Mouse (Mus musculus) liver, embryonic 13.5 days (tissue): ENCODE measurements around the gene Fibcd1. TPM values are rescaled to one million over a fixed set of nuclear protein-coding genes. Genes with fewer than 3 reads are reported as not detected.

Experiments
- ATAC-seq: fragments of 200-750 bp; cut with Nextera tagmentation; 2 replicates; pipeline ENCODE4 v1.8.0; 2017; ENCODE audit warnings: low read depth, mild to moderate bottlenecking, moderate number of reproducible peaks, moderate library complexity
- DNase-seq: peaks from one replicate; pipeline ENCODE4 v3.0.0; 2022
- H3K27ac ChIP-seq: fragments of 300-500 bp; sonication (generic); 2 replicates; pipeline ENCODE4 v1.5.1; 2015; ENCODE audit warnings: moderate library complexity, mild to moderate bottlenecking, inconsistent platforms
- H3K27me3 ChIP-seq: fragments of 300-500 bp; sonication (generic); 2 replicates; pipeline ENCODE4 v1.6.1; 2015; ENCODE audit warnings: mild to moderate bottlenecking, inconsistent platforms
- H3K36me3 ChIP-seq: fragments of 300-500 bp; sonication (generic); 2 replicates; pipeline ENCODE4 v1.6.1; 2015; ENCODE audit warnings: mild to moderate bottlenecking, inconsistent platforms
- H3K4me1 ChIP-seq: fragments of 300-500 bp; sonication (generic); replicated peaks from 2 replicates; pipeline ENCODE4 v1.6.1; 2015; ENCODE audit warnings: inconsistent platforms
- H3K4me2 ChIP-seq: fragments of 300-500 bp; sonication (generic); 2 replicates; pipeline ENCODE4 v1.6.1; 2015; ENCODE audit warnings: inconsistent platforms, mild to moderate bottlenecking, moderate library complexity
- H3K4me3 ChIP-seq: fragments of 300-500 bp; sonication (generic); replicated peaks from 2 replicates; pipeline ENCODE4 v1.5.1; 2015; ENCODE audit warnings: mild to moderate bottlenecking, inconsistent platforms
- H3K9ac ChIP-seq: fragments of 300-500 bp; sonication (generic); 2 replicates; pipeline ENCODE4 v1.6.1; 2015; ENCODE audit warnings: mild to moderate bottlenecking, inconsistent platforms
- H3K9me3 ChIP-seq: fragments of 300-500 bp; sonication (generic); replicated peaks from 2 replicates; pipeline ENCODE4 v1.6.1; 2016; ENCODE audit warnings: inconsistent platforms
- WGBS: fragments of 180-500 bp; shearing (Covaris S2); methylation state at CpG from one replicate; pipeline ENCODE4 v1.1.7; 2015; ENCODE audit not compliant: insufficient replicate concordance; 5-methylcytosine and 5-hydroxymethylcytosine counted together
- polyA plus RNA-seq: library from polyadenylated mRNA; unstranded; fragments of >200 nt; fragmentation: Nextera tagmentation; extraction: Ambion mirVana; gene quantifications from 2 replicates; pipeline ENCODE4 v1.2.1, GENCODE M21; 2015

Gene Fibcd1
- polyA plus RNA-seq, 1 experiment from 2014 or later = 0.03 TPM

DNA sequence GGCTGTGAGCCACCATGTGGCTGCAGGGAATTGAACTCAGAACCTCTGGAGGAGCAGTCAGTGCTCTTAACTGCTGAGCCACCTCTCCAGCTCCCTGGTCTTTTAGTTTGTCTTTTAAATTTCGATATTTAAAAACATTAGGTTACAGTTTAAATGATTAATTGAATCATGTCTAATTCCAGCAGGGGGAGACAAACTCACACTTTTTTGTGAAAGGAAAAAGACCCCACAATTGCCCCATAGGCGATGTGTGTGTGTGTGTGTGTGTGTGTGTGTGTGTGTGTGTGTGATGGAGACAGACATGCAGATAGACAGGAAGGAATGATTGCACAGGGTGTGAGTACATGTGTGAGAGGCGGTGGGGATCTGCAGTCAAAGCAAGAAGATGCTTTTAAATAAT is 57.6 kb downstream of the Fibcd1 start:
- Histone ChIP-seq H3K4me1 (no peaks in the 10 kb centered on the region), H3K4me2 (no peak overlapping the region), H3K9ac (no peak overlapping the region), H3K27ac (no peak overlapping the region), H3K36me3 (peaks cover 90% of the 10 kb centered on the region), H3K4me3 (no peak overlapping the region), H3K27me3 (no peaks in the 10 kb centered on the region), H3K9me3 (no peaks in the 10 kb centered on the region)
- 79% methylated on average over 3 of the region's 3 CpGs for WGBS
- DNase-seq (no peak), ATAC-seq (no peak)

DNA sequence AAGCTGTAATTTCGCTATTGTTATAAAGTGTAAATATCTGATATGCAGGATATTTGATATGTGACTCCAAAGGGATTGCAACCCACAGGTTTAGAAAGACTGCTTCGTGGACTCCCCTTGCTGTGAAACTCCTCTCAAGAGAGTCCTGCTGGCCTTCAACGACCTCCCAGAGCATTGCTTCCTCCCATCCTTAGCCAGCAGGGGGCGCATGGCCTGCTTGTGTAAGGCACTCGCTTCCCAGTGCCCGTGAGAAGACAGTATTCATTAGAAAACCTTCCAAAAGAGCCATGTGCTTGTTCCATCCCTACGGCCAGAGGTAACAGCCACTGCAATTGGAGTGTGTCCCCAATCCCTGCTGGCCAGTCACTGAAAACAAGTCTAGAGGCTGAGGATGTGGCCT is 58.8 kb downstream of the Fibcd1 start:
- ATAC-seq (no peak), DNase-seq (peak; percentile 49)
- no peak overlapping the region for H3K4me2 ChIP-seq
- no peaks in the 10 kb centered on the region for H3K9me3 ChIP-seq
- no peaks in the 10 kb centered on the region for H3K27me3 ChIP-seq
- no peak overlapping the region for H3K4me3 ChIP-seq
- no peak overlapping the region for H3K9ac ChIP-seq
- H3K4me1 ChIP-seq = no peaks in the 10 kb centered on the region
- no peak overlapping the region for H3K27ac ChIP-seq
- 25% methylated on average over 7 of the region's 7 CpGs for WGBS
- peaks cover 87% of the 10 kb centered on the region for H3K36me3 ChIP-seq

DNA sequence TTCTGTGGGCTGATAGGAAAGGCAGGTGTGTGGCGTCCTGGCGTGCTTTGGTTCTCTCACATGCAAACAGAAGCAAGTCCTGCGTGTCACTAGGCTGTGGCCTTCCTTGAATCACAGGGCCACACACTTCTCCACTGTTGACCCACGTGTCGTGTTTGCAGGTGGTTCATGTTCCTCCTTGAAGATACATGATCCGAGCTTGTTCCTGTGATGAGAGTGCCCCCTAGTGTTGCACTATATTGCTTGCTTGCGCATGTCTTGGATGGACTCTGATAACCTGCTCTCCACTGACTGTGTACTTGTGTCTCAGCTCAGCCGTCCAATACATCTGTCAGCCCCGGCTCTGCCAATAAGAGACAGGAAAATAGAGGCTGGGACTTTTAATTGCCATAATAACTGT is 60.7 kb downstream of the Fibcd1 start:
- Histone ChIP-seq H3K27ac (no peak overlapping the region), H3K27me3 (no peaks in the 10 kb centered on the region), H3K9ac (no peak overlapping the region), H3K4me2 (no peak overlapping the region), H3K36me3 (peaks cover 84% of the 10 kb centered on the region), H3K9me3 (no peaks in the 10 kb centered on the region), H3K4me3 (no peak overlapping the region), H3K4me1 (no peaks in the 10 kb centered on the region)
- ATAC-seq (peak; percentile 47; the same call in 1 of the 2 replicates), DNase-seq (peak; percentile 46)
- WGBS = 36% methylated on average over 9 of the region's 9 CpGs

DNA sequence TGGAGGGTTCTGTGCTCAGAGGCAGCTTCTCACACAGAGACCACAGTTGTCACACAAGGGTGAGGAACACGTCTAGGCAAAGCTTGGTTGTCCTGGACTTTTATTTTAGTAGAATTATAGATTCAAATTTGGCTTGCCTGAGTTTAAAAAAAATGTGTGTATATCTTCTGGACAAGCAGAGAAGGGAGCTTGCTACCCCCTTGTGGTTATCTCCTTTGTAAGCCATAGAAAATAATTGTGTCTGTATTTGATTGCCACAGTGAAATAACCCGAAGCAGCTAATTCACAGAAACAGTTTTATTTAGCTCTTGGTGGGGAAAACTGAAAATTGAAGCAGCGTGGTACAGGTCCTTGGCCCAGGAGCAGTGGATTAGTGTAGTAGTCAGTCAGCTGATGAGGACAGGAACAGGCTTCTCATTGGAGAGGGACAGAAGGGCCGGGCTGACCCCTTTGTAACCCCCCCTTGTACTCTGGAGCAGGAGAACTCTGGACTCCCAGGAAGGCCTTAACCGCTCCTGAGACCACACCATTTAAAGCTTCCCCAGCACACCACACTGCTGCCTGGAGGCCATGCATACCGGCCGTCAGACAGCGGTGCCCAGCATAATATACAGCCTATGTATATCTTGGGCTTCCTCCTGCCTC is 62.7 kb downstream of the Fibcd1 start:
- Histone ChIP-seq H3K4me3 (no peak overlapping the region), H3K27me3 (no peaks in the 10 kb centered on the region), H3K9me3 (no peaks in the 10 kb centered on the region), H3K4me1 (no peaks in the 10 kb centered on the region), H3K36me3 (peaks cover 89% of the 10 kb centered on the region), H3K9ac (no peak overlapping the region), H3K4me2 (no peak overlapping the region), H3K27ac (no peak overlapping the region)
- WGBS = 77% methylated on average over 8 of the region's 8 CpGs
- ATAC-seq (no peak), DNase-seq (no peak)

DNA sequence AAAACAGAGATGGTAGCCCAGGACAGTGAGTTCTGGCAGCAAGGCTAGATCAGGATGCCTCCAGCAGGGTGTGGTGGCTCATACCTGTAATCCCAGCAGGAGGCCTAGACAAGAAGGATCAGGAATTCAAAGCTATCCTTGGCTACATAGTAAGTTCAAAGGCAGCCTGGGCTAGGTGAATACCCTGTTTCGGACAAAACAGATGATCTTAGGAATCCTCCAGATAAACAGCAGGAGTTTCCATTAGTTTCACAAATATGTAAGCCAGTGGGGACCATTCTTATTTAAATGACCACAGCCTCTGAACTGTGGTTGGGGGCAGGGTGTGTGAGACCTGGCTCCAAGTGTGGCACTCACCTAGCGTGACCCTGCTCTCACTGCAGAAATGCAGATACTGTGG is 66.5 kb downstream of the Fibcd1 start:
- H3K27ac ChIP-seq = no peak overlapping the region
- ATAC-seq (no peak), DNase-seq (no peak)
- H3K9me3 ChIP-seq = no peaks in the 10 kb centered on the region
- WGBS = 73% methylated on average over 2 of the region's 2 CpGs
- no peaks in the 10 kb centered on the region for H3K4me1 ChIP-seq
- H3K4me2 ChIP-seq = no peak overlapping the region
- peaks cover 66% of the 10 kb centered on the region for H3K36me3 ChIP-seq
- no peak overlapping the region for H3K4me3 ChIP-seq
- H3K9ac ChIP-seq = no peak overlapping the region
- no peaks in the 10 kb centered on the region for H3K27me3 ChIP-seq

DNA sequence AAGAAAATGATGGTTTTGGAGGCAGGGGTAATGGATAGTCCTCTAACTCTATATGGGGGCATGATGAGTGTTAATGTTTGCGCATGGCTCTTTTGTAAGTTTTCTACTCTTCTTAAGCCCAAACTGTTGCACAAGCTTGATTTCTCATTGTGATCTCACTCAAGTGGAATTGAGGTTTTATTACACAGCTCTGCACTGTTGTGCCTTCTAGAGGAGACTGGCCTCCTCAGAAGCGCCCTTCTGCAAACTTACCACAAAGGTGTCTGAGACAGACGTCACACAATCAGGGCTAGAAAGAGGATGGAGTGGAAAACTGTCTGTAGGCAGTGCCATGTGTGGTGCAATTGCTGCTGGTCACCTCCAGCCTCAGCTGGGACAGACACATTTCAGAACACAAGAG is 69.3 kb downstream of the Fibcd1 start:
- Histone ChIP-seq H3K4me1 (peaks cover 8% of the 10 kb centered on the region), H3K36me3 (peaks cover 44% of the 10 kb centered on the region), H3K4me3 (no peak overlapping the region), H3K27ac (no peak overlapping the region), H3K4me2 (no peak overlapping the region), H3K9me3 (no peaks in the 10 kb centered on the region), H3K9ac (no peak overlapping the region), H3K27me3 (no peaks in the 10 kb centered on the region)
- WGBS = 83% methylated on average over 3 of the region's 3 CpGs
- ATAC-seq (no peak), DNase-seq (no peak)

DNA sequence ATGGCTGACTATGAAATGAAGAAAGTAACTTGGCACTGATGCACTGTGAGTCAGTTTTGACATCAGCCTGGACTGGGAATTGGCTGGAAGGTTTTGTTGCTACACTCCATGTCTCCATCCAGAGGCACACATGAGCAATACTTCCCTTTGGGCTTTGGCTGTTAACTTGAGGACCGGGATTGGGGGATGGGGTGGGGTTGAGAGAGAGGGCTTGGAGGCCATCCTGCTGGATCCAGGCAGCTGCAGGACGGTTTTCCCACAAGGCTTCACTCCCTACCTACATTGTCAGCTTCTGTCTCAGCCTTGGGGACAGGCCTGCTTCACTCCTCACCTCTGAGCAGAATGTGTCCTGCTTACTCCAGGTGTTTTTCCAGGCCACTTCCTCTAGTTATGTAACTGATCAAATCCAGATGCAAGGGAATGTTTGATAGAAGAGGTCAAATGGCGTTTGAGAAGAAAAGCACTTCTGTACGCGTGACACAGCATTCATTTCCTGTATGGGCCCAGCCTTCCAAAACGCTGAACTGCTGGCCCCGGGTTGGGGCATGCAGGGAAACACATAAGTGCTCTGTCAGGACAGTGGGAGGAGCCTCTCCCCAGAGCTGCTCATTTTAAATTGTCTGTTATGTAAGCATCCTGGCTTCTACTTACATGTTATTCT is 74.9 kb downstream of the Fibcd1 start:
- H3K9ac ChIP-seq = no peak overlapping the region

DNA sequence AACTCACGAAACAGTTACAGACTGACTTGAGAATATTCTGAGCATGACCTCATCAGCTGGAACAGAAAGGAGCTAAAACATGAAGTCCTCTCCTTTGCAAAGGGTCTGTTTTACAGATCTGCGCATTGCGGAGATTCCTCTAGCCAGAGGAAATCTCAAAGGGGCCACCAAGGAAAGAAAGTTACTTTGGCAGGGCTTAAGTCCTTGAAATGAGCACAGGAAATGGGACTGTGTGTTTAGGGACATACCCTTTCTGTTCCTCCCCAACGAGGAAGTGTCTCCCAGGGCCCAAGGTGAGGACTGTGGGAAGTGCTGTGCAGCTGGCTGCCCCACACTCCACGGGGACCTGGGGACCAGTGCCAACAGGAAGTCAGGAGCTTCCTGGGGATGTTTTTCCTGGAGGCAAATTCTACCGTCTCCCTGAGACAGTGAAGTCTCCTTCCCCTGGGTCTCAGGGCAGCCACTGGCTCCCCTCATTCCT is 76.1 kb downstream of the Fibcd1 start:
- 35% methylated on average over 6 of the region's 6 CpGs for WGBS
- Histone ChIP-seq H3K4me2 (peak overlapping the region; percentile 35; the same call in 1 of the 2 replicates), H3K9ac (no peak overlapping the region), H3K4me3 (no peak overlapping the region), H3K27me3 (no peaks in the 10 kb centered on the region), H3K9me3 (no peaks in the 10 kb centered on the region), H3K4me1 (peaks cover 68% of the 10 kb centered on the region), H3K27ac (peak overlapping the region; percentile 59), H3K36me3 (no peaks in the 10 kb centered on the region)
- DNase-seq (no peak), ATAC-seq (no peak)

More for the DNA sequence above, 74.9 kb downstream of the Fibcd1 start:
- DNase-seq = no peak
- no peaks in the 10 kb centered on the region for H3K27me3 ChIP-seq
- WGBS = 12% methylated on average over 7 of the region's 7 CpGs
- no peaks in the 10 kb centered on the region for H3K9me3 ChIP-seq
- 0 out of 2 replicates have a peak, but pooled peaks have one; percentile 47 for ATAC-seq
- peaks cover 59% of the 10 kb centered on the region for H3K4me1 ChIP-seq
- 0 out of 2 replicates have a peak overlapping the region, but pooled peaks have one; percentile 21 for H3K4me2 ChIP-seq
- H3K27ac ChIP-seq = peak overlapping the region; percentile 59
- H3K36me3 ChIP-seq = no peaks in the 10 kb centered on the region
- no peak overlapping the region for H3K4me3 ChIP-seq

DNA sequence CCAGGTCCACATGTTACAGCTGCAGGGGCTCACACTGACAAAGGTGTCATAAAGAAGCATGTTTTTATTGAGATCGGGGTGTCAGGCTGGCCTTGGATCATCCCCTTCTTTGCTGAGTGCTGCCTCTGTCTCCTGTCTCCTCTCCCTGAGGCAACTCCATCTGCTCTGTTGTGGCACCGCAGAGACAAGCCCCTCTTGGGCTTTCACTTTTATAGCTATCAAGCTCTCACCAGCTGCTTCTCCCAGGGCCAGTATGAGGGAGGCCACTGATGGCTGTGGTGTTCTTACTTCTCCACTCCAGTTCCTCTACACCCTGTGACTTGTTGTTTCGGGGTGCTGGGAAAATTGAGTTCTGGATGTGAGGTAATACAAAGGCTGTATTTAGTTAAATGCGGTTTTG is 76.7 kb downstream of the Fibcd1 start:
- Histone ChIP-seq H3K27ac (peak overlapping the region; percentile 59), H3K9ac (0 out of 2 replicates have a peak overlapping the region, but pooled peaks have one; percentile 26), H3K27me3 (no peaks in the 10 kb centered on the region), H3K4me3 (no peak overlapping the region), H3K36me3 (no peaks in the 10 kb centered on the region), H3K4me1 (peaks cover 68% of the 10 kb centered on the region), H3K9me3 (no peaks in the 10 kb centered on the region), H3K4me2 (peak overlapping the region; percentile 35)
- WGBS = 36% methylated on average over 4 of the region's 4 CpGs
- no peak for ATAC-seq
- no peak for DNase-seq

DNA sequence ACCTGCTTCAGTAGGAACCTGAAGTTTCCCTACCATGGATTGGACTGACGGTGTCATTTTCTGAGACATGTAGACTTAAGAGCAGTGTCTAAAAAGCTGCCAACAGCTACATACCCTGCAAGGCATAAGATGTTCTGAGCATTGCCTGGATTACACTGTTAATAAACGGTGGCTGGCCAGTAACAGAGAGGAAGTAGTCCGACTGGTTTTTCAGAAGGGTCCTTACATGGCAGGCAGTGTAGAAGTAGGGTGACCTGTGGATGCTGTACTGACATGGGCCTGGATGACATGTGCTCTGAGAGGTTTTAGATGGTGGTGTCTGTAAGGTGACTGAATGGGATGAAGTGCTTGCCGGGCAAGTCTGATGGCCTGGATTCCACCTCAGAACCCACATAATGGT is 78.0 kb downstream of the Fibcd1 start:
- H3K27me3 ChIP-seq = no peaks in the 10 kb centered on the region
- no peak overlapping the region for H3K4me2 ChIP-seq
- ATAC-seq = no peak
- no peaks in the 10 kb centered on the region for H3K9me3 ChIP-seq
- H3K9ac ChIP-seq = no peak overlapping the region
- peaks cover 79% of the 10 kb centered on the region for H3K4me1 ChIP-seq
- DNase-seq = no peak
- H3K36me3 ChIP-seq = no peaks in the 10 kb centered on the region
- 65% methylated on average over 4 of the region's 4 CpGs for WGBS
- H3K4me3 ChIP-seq = no peak overlapping the region
- no peak overlapping the region for H3K27ac ChIP-seq

DNA sequence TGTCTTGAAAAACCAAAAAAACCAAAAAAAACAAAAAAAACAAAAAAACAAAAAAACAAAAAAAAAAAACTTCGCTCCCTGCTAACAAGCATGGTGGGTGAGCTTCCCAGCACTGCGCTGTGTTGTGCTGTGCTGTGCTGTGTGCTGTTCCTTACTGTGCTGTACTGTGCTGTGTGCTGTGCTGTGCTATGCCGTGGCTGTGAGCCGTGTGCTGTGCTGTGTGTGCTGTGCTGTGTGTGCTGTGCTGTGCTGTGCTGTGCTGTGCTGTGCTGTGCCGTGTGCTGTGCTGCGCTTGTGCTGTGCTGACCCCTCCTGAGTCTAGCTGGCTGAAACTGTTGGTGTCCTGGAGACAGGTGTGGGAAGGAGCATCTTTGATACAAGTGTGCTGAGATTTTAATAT is 78.7 kb downstream of the Fibcd1 start:
- peak; percentile 51; the same call in 1 of the 2 replicates for ATAC-seq
- H3K36me3 ChIP-seq = no peaks in the 10 kb centered on the region
- H3K9ac ChIP-seq = no peak overlapping the region
- no peak overlapping the region for H3K4me3 ChIP-seq
- no peak for DNase-seq
- H3K9me3 ChIP-seq = no peaks in the 10 kb centered on the region
- peaks cover 84% of the 10 kb centered on the region for H3K4me1 ChIP-seq
- WGBS = 87% methylated on average over 6 of the region's 6 CpGs
- no peak overlapping the region for H3K4me2 ChIP-seq
- no peaks in the 10 kb centered on the region for H3K27me3 ChIP-seq
- no peak overlapping the region for H3K27ac ChIP-seq
